Mouse (Mus musculus) Patski (cell line): ENCODE measurements around the gene Cldn14. TPM values are rescaled to one million over a fixed set of nuclear protein-coding genes. Genes with fewer than 3 reads are reported as not detected.

ENCODE experiments used
- ATAC-seq: fragments of 100-300 bp; one replicate; pipeline ENCODE4 v1.8.0; 2021
- CTCF ChIA-PET: fragments of 350-600 bp; sonication (Branson Sonifier 250); formaldehyde crosslinking; loops from one replicate; lab custom pipeline; 2022; ENCODE audit warnings: inconsistent platforms; lab: Charles Lee
- POLR2A ChIA-PET: fragments of 350-600 bp; sonication (Branson Sonifier 250); formaldehyde crosslinking; loops from one replicate; lab custom pipeline; 2022; ENCODE audit warnings: antibody characterized with exemption, inconsistent platforms; lab: Charles Lee
- DNase-seq: peaks from one replicate; pipeline ENCODE4 v3.0.0-alpha.2; 2011; ENCODE audit warnings: low read depth, low spot score
- H3K27me3 ChIP-seq: fragments of 371-371 bp; one replicate; pipeline ENCODE4 v1.5.1; 2021
- CTCF ChIP-seq: fragments of 100-300 bp; IDR thresholded peaks from one replicate; pipeline ENCODE4 v1.5.1; 2021
- in situ Hi-C: fragments of 300-500 bp; cut with MboI; formaldehyde crosslinking; loops from 3 replicates; pipeline ENCODE4 v1.11.1; 2018; ENCODE audit warnings: low pct_unique_long_range_greater_than_20kb, mixed read lengths
- polyA plus RNA-seq: library from polyadenylated mRNA; unstranded; gene quantifications from one replicate; pipeline ENCODE4 v1.2.3, GENCODE M21; 2021

Gene Cldn14
- polyA plus RNA-seq, 1 experiment from 2014 or later, result not detected

- CTCF ChIA-PET, result no interaction called here
- H3K27me3 ChIP-seq, result no peaks in the 10 kb centered on the region
- no peak for TF ChIP-seq CTCF
- ATAC-seq (no peak), DNase-seq (no peak)
- in situ Hi-C loops, result no loop called here
- POLR2A ChIA-PET, result no interaction called here
Measured at GRCm38 (mm10) chr16:93932185-93933168, 76.2 kb downstream of the Cldn14 start.

GRCm38 (mm10) chr16:93929370-93930032 is 79.1 kb downstream of the Cldn14 start:
- POLR2A ChIA-PET, result no interaction called here
- no peak for TF ChIP-seq CTCF
- DNase-seq (no peak), ATAC-seq (no peak)
- in situ Hi-C loops, result no loop called here
- no peaks in the 10 kb centered on the region for H3K27me3 ChIP-seq
- CTCF ChIA-PET, result no interaction called here

- DNase-seq (no peak), ATAC-seq (no peak)
- TF ChIP-seq CTCF, result no peak
- POLR2A ChIA-PET, result interaction anchor here (0.6 kb wide), 1 partner anchor 58 kb away, joined by 3 read pairs; no protein-coding TSS in a partner anchor
- CTCF ChIA-PET, result interaction anchor here (1.5 kb wide), 2 partner anchors 10 to 12 kb away, joined by 4 to 6 read pairs; no protein-coding TSS in a partner anchor
- in situ Hi-C loops, result no loop called here
- H3K27me3 ChIP-seq, result no peaks in the 10 kb centered on the region
Measured at GRCm38 (mm10) chr16:93925684-93926247, 82.9 kb downstream of the Cldn14 start.

GRCm38 (mm10) chr16:93923788-93924187 is 84.8 kb downstream of the Cldn14 start:
- in situ Hi-C loops, result no loop called here
- no peak for DNase-seq
- CTCF ChIA-PET, result interaction anchor here (0.9 to 1.2 kb wide), 2 partner anchors 14 to 15 kb away, joined by 3 to 5 read pairs; no protein-coding TSS in a partner anchor
- no peak for TF ChIP-seq CTCF
- ATAC-seq, result no peak
- H3K27me3 ChIP-seq, result no peaks in the 10 kb centered on the region
- POLR2A ChIA-PET, result no interaction called here

- H3K27me3 ChIP-seq, result no peaks in the 10 kb centered on the region
- DNase-seq, result no peak
- ChIA-PET POLR2A (no interaction called here), CTCF (interaction anchor here (0.9 kb wide), 1 partner anchor 15 kb away, joined by 3 read pairs; no protein-coding TSS in a partner anchor)
- in situ Hi-C loops, result no loop called here
- no peak for TF ChIP-seq CTCF
- ATAC-seq, result no peak
Measured at GRCm38 (mm10) chr16:93922835-93923389, 85.7 kb downstream of the Cldn14 start.

- DNase-seq, result no peak
- no peaks in the 10 kb centered on the region for H3K27me3 ChIP-seq
- no peak for ATAC-seq
- ChIA-PET CTCF (interaction anchor here (1.0 to 1.3 kb wide), 2 partner anchors 15 to 18 kb away, joined by 4 read pairs; no protein-coding TSS in a partner anchor), POLR2A (no interaction called here)
- no peak for TF ChIP-seq CTCF
- in situ Hi-C loops, result no loop called here
Measured at GRCm38 (mm10) chr16:93920673-93921072, 88.0 kb downstream of the Cldn14 start.

- ChIA-PET POLR2A (no interaction called here), CTCF (interaction anchor here (0.8 to 1.6 kb wide), 6 partner anchors 12 to 394 kb away, joined by 3 to 9 read pairs (median 3); partner anchors contain the start of gene Hlcs)
- DNase-seq (no peak), ATAC-seq (no peak)
- TF ChIP-seq CTCF, result no peak
- H3K27me3 ChIP-seq, result no peaks in the 10 kb centered on the region
- in situ Hi-C loops, result no loop called here
Measured at GRCm38 (mm10) chr16:93919189-93919588, 89.4 kb downstream of the Cldn14 start.

- ATAC-seq, result no peak
- in situ Hi-C loops, result no loop called here
- DNase-seq, result no peak
- ChIA-PET POLR2A (interaction anchor here (0.5 kb wide), 1 partner anchor 11 kb away, joined by 3 read pairs; no protein-coding TSS in a partner anchor), CTCF (interaction anchor here (0.8 to 1.7 kb wide), 9 partner anchors 11 to 395 kb away, joined by 3 to 9 read pairs (median 4); partner anchors contain the start of gene Hlcs)
- no peaks in the 10 kb centered on the region for H3K27me3 ChIP-seq
- TF ChIP-seq CTCF, result no peak
Measured at GRCm38 (mm10) chr16:93918679-93919060, 90.0 kb downstream of the Cldn14 start.

GRCm38 (mm10) chr16:93917712-93918678 is 90.6 kb downstream of the Cldn14 start:
- H3K27me3 ChIP-seq, result no peaks in the 10 kb centered on the region
- DNase-seq (no peak), ATAC-seq (peak; percentile 44)
- in situ Hi-C loops, result no loop called here
- no peak for TF ChIP-seq CTCF
- POLR2A ChIA-PET, result interaction anchor here (0.5 kb wide), 1 partner anchor 10 kb away, joined by 3 read pairs; no protein-coding TSS in a partner anchor
- CTCF ChIA-PET, result interaction anchor here (0.8 to 1.7 kb wide), 9 partner anchors 10 to 396 kb away, joined by 3 to 9 read pairs (median 4); partner anchors contain the start of gene Hlcs
